Comparison of ENCODE assay signal across 7 mouse cellular contexts in genomic region chr1:42243458-42243855, GRCm38 (mm10).
DNase-seq lines count a peak whose midpoint lies in the region; ATAC-seq lines count a peak whose summit lies in the region.

No protein-coding gene starts in this region.

- 0 out of 2 replicates have a peak overlapping the region, but pooled peaks have one; percentile 50 for H3K9ac ChIP-seq in forebrain, embryonic 13.5 days
- H3K9ac ChIP-seq in limb, embryonic 12.5 days (replicated peaks): no peak overlapping the region

- DNase-seq in testis, postnatal 14 days (ENCODE audit: low spot score): peak; percentile 10
- DNase-seq in testis, postnatal 10 days (ENCODE audit: low spot score): no peak
- DNase-seq in layer of hippocampus, adult 18-20 months (ENCODE audit: low spot score in 2 of 2): no peak
- no peak for DNase-seq in thymus, adult 18-20 months
- DNase-seq in urinary bladder, postnatal 14 days (ENCODE audit: low spot score): no peak

- peak; percentile 62 for ATAC-seq in forebrain, embryonic 13.5 days
- 0 out of 2 replicates have a peak, but pooled peaks have one; percentile 21 for ATAC-seq in limb, embryonic 12.5 days (ENCODE audit: insufficient number of reproducible peaks, insufficient read depth, low FRiP score, low TSS enrichment, low read depth)

- H3K36me3 ChIP-seq in forebrain, embryonic 13.5 days (ENCODE audit: poor library complexity, severe bottlenecking): no peaks in the 10 kb centered on the region
- H3K36me3 ChIP-seq in limb, embryonic 12.5 days: no peaks in the 10 kb centered on the region

- H3K4me3 ChIP-seq in forebrain, embryonic 13.5 days: peak overlapping the region; percentile 12; the same call in 1 of the 2 replicates
- H3K4me3 ChIP-seq in limb, embryonic 12.5 days (replicated peaks): peak overlapping the region; percentile 12

- peaks cover 35% of the 10 kb centered on the region for H3K4me1 ChIP-seq in forebrain, embryonic 13.5 days
- peaks cover 21% of the 10 kb centered on the region for H3K4me1 ChIP-seq in limb, embryonic 12.5 days (replicated peaks)

- no peaks in the 10 kb centered on the region for H3K27me3 ChIP-seq in forebrain, embryonic 13.5 days
- H3K27me3 ChIP-seq in limb, embryonic 12.5 days: no peaks in the 10 kb centered on the region

- H3K27ac ChIP-seq in forebrain, embryonic 13.5 days: peak overlapping the region; percentile 88
- H3K27ac ChIP-seq in limb, embryonic 12.5 days: 0 out of 2 replicates have a peak overlapping the region, but pooled peaks have one; percentile 29

- WGBS in forebrain, embryonic 13.5 days: 0% methylated on average over 5 of the region's 5 CpGs
- WGBS in limb, embryonic 12.5 days: 25% methylated on average over 4 of the region's 5 CpGs

- peak overlapping the region; percentile 53 for H3K4me2 ChIP-seq in forebrain, embryonic 13.5 days
- H3K4me2 ChIP-seq in limb, embryonic 12.5 days: peak overlapping the region; percentile 48

- H3K9me3 ChIP-seq in forebrain, embryonic 13.5 days (replicated peaks): no peaks in the 10 kb centered on the region
- no peaks in the 10 kb centered on the region for H3K9me3 ChIP-seq in limb, embryonic 12.5 days
